Mouse (Mus musculus): ENCODE results near the gene Clmn.

The Clmn gene

GRCm38 (mm10) chr12:104864439-104865165 lies at the start of gene Clmn:
Gene Clmn (minus strand): TSS chr12:104865076.
- peak; percentile 5 for DNase-seq (ENCODE audit: low read depth, low spot score)

- DNase-seq (ENCODE audit: low read depth, low spot score): no peak
Measured at GRCm38 (mm10) chr12:104912990-104913389, 48.1 kb upstream of the Clmn start.

- DNase-seq (ENCODE audit: low read depth, low spot score): no peak
Measured at GRCm38 (mm10) chr12:104912281-104912933, 47.5 kb upstream of the Clmn start.

DNA sequence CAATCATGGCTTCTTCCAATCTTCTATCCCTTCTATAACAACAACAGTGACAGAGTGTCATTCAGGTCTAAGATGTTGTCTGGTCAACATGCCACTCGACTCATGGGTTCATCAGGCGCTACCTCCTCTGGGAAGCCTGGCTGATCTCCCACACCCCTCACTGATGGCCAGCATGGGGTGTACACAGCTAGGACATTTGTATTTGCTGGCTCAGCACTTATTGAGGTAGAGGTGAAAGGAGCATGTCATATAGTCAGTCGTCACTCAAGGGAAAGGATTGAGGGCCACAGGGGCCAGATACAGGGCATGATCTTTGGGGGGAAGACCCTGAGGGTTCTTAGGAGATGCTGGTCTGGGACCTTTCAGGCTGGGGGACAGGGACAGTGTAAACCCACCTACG lies 44.9 kb upstream of the Clmn start:
- no peak for DNase-seq (ENCODE audit: low read depth, low spot score)

DNA sequence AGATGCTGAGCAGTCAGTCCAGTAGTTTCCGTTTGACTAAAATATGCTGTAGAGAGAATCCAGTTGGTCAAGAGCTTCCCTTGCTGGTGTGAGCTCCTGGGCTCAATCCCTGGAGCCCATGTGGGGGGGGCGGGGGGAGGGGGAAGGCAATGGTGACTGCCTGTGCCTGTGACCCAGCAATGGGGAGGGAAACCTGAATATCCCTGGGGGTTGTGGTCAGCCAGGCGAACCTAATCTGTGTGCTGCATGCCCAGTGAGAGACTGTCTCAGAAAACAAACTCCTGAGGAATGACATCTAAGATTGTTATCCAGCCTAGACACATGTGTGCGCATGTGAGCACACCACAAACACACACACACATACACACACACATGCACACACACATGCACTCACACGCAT lies 44.1 kb upstream of the Clmn start:
- DNase-seq (ENCODE audit: low read depth, low spot score): no peak

DNA sequence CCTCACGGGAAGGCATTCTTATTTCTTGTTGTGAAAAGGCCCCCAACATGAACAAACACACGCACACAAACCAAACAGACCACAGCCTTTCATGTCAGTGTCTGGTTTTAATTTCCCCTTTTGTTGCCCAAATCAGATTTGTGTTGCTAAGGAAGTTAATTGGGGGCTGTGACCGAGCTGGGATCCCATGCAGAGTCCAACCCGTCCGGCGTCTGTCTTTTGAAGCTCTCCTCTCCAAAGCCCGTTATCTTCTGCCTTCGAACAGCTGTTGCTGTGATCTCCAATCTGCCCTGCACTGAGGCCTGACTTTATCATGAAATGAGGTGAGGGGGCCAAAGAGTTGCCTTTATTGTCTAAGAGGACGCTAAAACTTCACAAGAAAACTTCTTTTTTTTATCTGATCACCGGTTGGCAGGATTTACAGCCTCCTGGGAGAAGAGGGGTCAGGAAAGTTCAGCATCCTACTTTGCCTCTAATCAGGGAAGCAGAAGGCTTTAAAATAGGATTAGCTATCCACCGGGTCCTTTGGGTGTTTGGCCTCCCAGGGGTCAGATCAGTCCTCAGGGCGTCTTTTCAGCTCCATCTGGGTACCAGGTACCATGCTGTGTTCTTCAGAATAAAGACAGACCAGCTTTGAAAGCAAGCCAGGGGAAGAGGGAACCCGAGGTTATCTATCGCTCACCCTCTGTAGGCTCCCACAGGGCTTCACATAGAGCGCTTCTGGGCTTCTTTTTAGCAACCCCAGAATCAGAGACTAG lies 43.3 kb upstream of the Clmn start:
- no peak for DNase-seq (ENCODE audit: low read depth, low spot score)

DNA sequence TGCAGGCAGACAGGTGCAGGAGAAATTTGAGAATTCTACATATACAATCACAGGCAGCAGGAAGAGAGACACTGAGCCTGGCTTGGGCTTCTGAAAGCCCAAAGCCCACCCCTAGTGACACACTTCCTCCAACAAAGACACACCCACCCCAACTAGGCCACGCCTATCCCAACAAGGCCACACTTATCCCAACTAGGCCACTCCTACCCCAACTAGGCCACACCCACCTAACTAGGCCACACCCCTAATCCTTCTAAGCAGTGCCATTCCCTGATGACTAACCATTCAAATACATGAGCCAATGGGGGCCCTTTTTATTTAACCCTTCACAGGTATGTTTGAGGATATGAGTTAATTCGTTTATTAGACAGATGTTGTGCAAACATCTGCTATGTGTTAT lies 42.3 kb upstream of the Clmn start:
- DNase-seq (ENCODE audit: low read depth, low spot score): no peak

DNA sequence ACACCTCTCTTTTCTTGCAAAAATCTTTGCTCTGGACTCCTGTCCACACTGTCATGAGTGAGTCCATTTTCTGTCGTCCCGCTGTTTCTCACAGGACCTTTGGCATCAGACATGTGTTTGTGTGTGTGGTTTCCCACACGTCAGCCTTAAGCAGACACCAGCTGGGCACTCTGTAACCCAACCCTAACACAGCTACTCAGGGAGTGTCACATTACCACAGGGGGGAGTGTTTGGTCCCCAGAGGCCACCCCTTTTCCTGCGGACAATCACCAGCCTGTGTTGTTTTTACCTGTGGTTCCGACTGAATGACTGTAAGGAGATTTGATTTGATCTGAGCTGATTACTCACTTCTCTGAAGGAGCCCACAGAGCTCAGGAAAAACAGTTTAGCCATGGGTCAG lies 39.3 kb upstream of the Clmn start:
- DNase-seq (ENCODE audit: low read depth, low spot score): no peak

GRCm38 (mm10) chr12:104902392-104903053 lies 37.6 kb upstream of the Clmn start:
- DNase-seq (ENCODE audit: low read depth, low spot score): no peak

DNA sequence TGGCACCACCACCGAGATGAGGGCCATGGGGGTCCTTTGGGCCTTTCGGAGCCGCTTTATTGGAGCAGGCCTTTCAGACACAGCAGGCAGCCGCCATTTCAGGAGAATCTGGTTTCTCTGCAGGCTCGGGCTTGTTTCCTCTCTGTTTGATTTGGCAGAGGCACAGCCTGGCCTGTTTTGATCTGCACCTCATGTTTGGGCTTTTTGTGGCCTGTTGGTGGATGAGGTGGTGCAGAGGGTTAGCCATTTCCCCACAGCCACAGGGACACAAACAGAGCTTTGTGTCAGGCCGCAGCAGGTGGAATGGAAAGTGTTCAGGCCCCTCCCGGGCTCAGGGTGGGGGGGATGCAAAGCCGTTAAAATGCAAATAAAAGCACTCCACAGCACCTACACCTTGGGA lies 36.4 kb upstream of the Clmn start:
- no peak for DNase-seq (ENCODE audit: low read depth, low spot score)

DNA sequence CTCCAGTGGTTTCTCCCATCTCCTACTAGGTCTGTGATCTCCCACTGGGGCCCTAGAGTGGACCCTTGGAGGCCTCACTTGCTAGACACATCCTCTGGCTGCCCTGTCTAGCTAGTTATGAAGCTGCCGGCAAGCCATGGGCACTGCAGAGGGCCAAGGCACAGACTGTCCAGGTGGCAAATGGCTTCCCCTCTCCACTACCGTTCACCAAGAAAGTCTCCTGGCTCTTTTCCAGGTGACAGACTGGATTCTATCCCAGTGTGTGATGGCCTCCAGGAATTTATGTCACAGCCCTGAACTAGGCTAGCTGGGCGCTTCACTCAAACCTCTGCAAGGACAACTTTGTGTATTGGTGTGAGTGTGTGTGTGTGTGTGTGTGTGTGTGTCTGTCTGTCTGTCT lies 35.0 kb upstream of the Clmn start:
- no peak for DNase-seq (ENCODE audit: low read depth, low spot score)

- no peak for DNase-seq (ENCODE audit: low read depth, low spot score)
Measured at GRCm38 (mm10) chr12:104899161-104899560, 34.3 kb upstream of the Clmn start.

GRCm38 (mm10) chr12:104898718-104899117 lies 33.8 kb upstream of the Clmn start:
- DNase-seq (ENCODE audit: low read depth, low spot score): peak; percentile 10

GRCm38 (mm10) chr12:104897051-104897618 lies 32.3 kb upstream of the Clmn start:
- no peak for DNase-seq (ENCODE audit: low read depth, low spot score)

- DNase-seq (ENCODE audit: low read depth, low spot score): no peak
Measured at GRCm38 (mm10) chr12:104896640-104897039, 31.8 kb upstream of the Clmn start.

DNA sequence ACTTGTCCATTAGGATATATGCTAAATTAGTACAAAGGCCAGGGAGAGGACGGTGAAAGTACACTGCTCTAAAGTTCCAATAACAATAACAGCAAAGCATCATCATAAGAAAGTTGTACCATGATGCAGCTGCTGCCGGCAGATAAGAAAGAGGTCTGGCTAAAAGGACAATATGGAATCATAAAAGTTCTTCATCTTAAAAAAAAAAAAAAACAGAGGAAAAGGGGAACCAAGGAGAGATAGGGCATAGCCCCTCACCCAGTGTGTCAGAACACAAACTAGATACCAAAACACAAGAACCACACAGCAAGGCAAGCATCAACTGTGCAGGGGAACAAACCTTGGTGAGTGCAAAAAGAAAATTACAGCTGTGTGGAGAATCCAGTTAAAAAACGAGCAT lies 27.4 kb upstream of the Clmn start:
- no peak for DNase-seq (ENCODE audit: low read depth, low spot score)

GRCm38 (mm10) chr12:104890066-104890465 lies 25.2 kb upstream of the Clmn start:
- DNase-seq (ENCODE audit: low read depth, low spot score): no peak

DNA sequence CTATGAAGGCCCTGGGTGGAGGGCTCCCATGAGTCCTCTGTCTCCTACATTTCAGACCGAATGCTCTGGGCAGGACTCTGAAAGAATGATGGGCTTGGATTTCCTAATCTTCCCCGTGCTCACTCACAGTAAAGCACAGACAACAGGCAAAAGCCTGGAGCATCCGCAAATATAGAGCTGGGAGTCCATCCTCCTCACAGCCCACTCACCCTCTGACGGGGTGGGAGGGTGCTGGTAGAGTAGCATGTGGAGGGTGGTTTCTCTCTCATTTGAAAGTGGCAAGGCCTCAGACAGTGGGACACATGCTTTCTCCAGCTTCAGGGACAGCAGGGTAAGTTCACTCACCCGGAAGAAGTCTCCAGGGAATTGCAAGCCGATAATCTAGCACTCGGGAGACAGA lies 21.2 kb upstream of the Clmn start:
- DNase-seq (ENCODE audit: low read depth, low spot score): no peak

GRCm38 (mm10) chr12:104882533-104882932 lies 17.7 kb upstream of the Clmn start:
- no peak for DNase-seq (ENCODE audit: low read depth, low spot score)

GRCm38 (mm10) chr12:104882061-104882460 lies 17.2 kb upstream of the Clmn start:
- no peak for DNase-seq (ENCODE audit: low read depth, low spot score)

DNA sequence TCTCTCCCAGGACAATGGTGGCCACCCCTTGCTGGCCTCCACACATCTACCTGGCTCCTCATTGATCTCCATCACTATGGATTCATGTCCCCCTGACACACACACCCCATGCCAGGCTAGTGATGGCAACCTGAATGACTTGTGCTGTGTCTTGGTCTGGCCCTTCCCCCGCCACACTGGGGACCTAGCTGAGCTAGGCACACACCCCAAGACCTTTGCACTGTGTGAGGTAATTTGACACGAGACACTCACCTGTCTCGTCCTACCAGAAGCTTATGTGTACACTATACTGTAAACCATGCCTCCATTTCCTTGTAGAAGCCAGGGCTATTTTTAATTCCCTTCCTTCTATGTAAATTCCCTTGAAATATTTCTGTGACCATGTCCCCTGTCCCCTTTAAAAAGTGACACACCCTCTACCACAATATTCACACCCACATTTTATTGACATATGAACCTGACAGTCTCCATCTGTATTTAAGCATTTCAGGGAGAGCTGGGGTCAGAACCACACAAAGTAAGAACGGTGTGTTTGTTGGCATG lies 16.7 kb upstream of the Clmn start:
- DNase-seq (ENCODE audit: low read depth, low spot score): no peak

GRCm38 (mm10) chr12:104880367-104880766 lies 15.5 kb upstream of the Clmn start:
- DNase-seq (ENCODE audit: low read depth, low spot score): no peak
